Mouse (Mus musculus) CH12.LX (cell line): ENCODE measurements around the gene Fry. TPM values are rescaled to one million over a fixed set of nuclear protein-coding genes. Genes with fewer than 3 reads are reported as not detected.

Source experiments
- DNase-seq: peaks from one replicate; pipeline ENCODE4 v3.0.0-alpha.2; 2013; ENCODE audit errors: extremely low read depth
- H3K27ac ChIP-seq: 2 replicates; pipeline ENCODE4 v1.5.1; 2012; ENCODE audit warnings: low read depth, mild to moderate bottlenecking, control low read depth, moderate library complexity; ENCODE audit not compliant: insufficient read depth
- H3K27me3 ChIP-seq: replicated peaks from 2 replicates; pipeline ENCODE3; 2012; ENCODE audit warnings: inconsistent platforms
- H3K36me3 ChIP-seq, 2 experiments: replicated peaks in 1 of 2; 2 replicates each; pipeline versions ENCODE3 to v1.6.1; 2012; ENCODE audit warnings: inconsistent platforms in 1 of 2, low read length in 1 of 2, mild to moderate bottlenecking in 1 of 2, mixed read lengths in 1 of 2, moderate library complexity in 1 of 2; ENCODE audit not compliant: control insufficient read depth in 1 of 2, insufficient read depth in 1 of 2
- H3K4me1 ChIP-seq, 2 experiments: 2 replicates each; pipeline ENCODE4 v1.6.1; 2012; ENCODE audit warnings: inconsistent platforms in 1 of 2, moderate library complexity in 1 of 2; ENCODE audit not compliant: insufficient read depth in 2 of 2, control insufficient read depth in 1 of 2
- H3K4me2 ChIP-seq: 2 replicates; pipeline ENCODE4 v1.6.1; 2012; ENCODE audit warnings: low read depth, mild to moderate bottlenecking, control low read depth; ENCODE audit not compliant: poor library complexity, insufficient read depth, severe bottlenecking
- H3K4me3 ChIP-seq, 3 experiments: fragments of 150-350 bp in 1 of 3; sonication (generic) in 1 of 3; replicated peaks in 1 of 3; 2 replicates each; pipeline versions ENCODE3 to v1.5.1; 2011 to 2012; ENCODE audit warnings: low read depth in 2 of 3, low read length in 2 of 3, mild to moderate bottlenecking in 2 of 3, moderate library complexity in 2 of 3, control low read depth in 1 of 3, improper control_type of control experiment in 1 of 3, inconsistent platforms in 1 of 3, mixed read lengths in 1 of 3; ENCODE audit not compliant: poor library complexity in 1 of 3
- H3K79me2 ChIP-seq: replicated peaks from 2 replicates; pipeline ENCODE4 v1.6.1; 2012; ENCODE audit warnings: mild to moderate bottlenecking, moderate library complexity; ENCODE audit not compliant: control insufficient read depth, poor library complexity, insufficient read depth, severe bottlenecking; ENCODE audit errors: extremely low read depth
- H3K9ac ChIP-seq: 2 replicates; pipeline ENCODE4 v1.6.1; 2012; ENCODE audit warnings: low read depth, mild to moderate bottlenecking, control low read depth, moderate library complexity; ENCODE audit not compliant: insufficient read depth
- H3K9me3 ChIP-seq: replicated peaks from 2 replicates; pipeline ENCODE3; 2012; ENCODE audit warnings: low read length, inconsistent platforms, mixed read lengths
- CHD2 ChIP-seq: IDR thresholded peaks from 2 replicates; pipeline ENCODE4 v1.6.1; 2011; ENCODE audit warnings: low read length, improper control_type of control experiment
- E2F4 ChIP-seq: IDR thresholded peaks from 2 replicates; pipeline ENCODE4 v1.6.1; 2011; ENCODE audit warnings: low read depth, low read length, improper control_type of control experiment; ENCODE audit not compliant: insufficient replicate concordance
- ELF1 ChIP-seq: IDR thresholded peaks from 2 replicates; pipeline ENCODE4 v1.6.1; 2014; ENCODE audit warnings: low read depth, mild to moderate bottlenecking, inconsistent platforms, low read length, improper control_type of control experiment
- EP300 ChIP-seq: IDR thresholded peaks from 2 replicates; pipeline ENCODE4 v1.6.1; 2011; ENCODE audit warnings: low read length, improper control_type of control experiment
- ETS1 ChIP-seq: conservative IDR thresholded peaks from 2 replicates; pipeline ENCODE4 v1.6.1; 2012; ENCODE audit warnings: low read depth, mild to moderate bottlenecking, inconsistent platforms, low read length, improper control_type of control experiment, moderate library complexity
- HCFC1 ChIP-seq: IDR thresholded peaks from 2 replicates; pipeline ENCODE4 v1.6.1; 2012; ENCODE audit warnings: low read depth, mild to moderate bottlenecking, inconsistent platforms, low read length, improper control_type of control experiment
- JUN ChIP-seq: IDR thresholded peaks from 2 replicates; pipeline ENCODE4 v1.6.1; 2011; ENCODE audit warnings: low read depth, mild to moderate bottlenecking, low read length, improper control_type of control experiment, moderate library complexity; ENCODE audit not compliant: insufficient read depth
- JUND ChIP-seq: conservative IDR thresholded peaks from 2 replicates; pipeline ENCODE4 v1.6.1; 2011; ENCODE audit warnings: low read depth, low read length, improper control_type of control experiment
- KAT2A ChIP-seq: IDR thresholded peaks from 2 replicates; pipeline ENCODE4 v1.6.1; 2012; ENCODE audit warnings: low read length, improper control_type of control experiment, inconsistent platforms; ENCODE audit not compliant: insufficient replicate concordance
- MAX ChIP-seq: IDR thresholded peaks from 2 replicates; pipeline ENCODE4 v1.6.1; 2011; ENCODE audit warnings: low read length, improper control_type of control experiment
- MAZ ChIP-seq: IDR thresholded peaks from 2 replicates; pipeline ENCODE4 v1.6.1; 2012; ENCODE audit warnings: low read depth, mild to moderate bottlenecking, inconsistent platforms, low read length, improper control_type of control experiment, moderate library complexity
- MEF2A ChIP-seq: IDR thresholded peaks from 2 replicates; pipeline ENCODE4 v1.6.1; 2014; ENCODE audit warnings: low read depth, mild to moderate bottlenecking, inconsistent platforms, low read length, improper control_type of control experiment, borderline replicate concordance
- MXI1 ChIP-seq: IDR thresholded peaks from 2 replicates; pipeline ENCODE4 v1.6.1; 2011; ENCODE audit warnings: mild to moderate bottlenecking, low read depth, low read length, improper control_type of control experiment
- MYC ChIP-seq: IDR thresholded peaks from 2 replicates; pipeline ENCODE4 v1.6.1; 2011; ENCODE audit warnings: low read depth, mild to moderate bottlenecking, improper control_type of control experiment, low read length
- NELFE ChIP-seq: IDR thresholded peaks from 2 replicates; pipeline ENCODE4 v1.6.1; 2011; ENCODE audit warnings: low read depth, low read length, improper control_type of control experiment
- NRF1 ChIP-seq: IDR thresholded peaks from 2 replicates; pipeline ENCODE4 v1.6.1; 2014; ENCODE audit warnings: low read depth, mild to moderate bottlenecking, inconsistent platforms, low read length, improper control_type of control experiment, moderate library complexity
- RAD21 ChIP-seq: IDR thresholded peaks from 2 replicates; pipeline ENCODE4 v1.6.1; 2011; ENCODE audit warnings: low read depth, mild to moderate bottlenecking, low read length, improper control_type of control experiment, moderate library complexity
- USF1 ChIP-seq: IDR thresholded peaks from 2 replicates; pipeline ENCODE4 v1.6.1; 2014; ENCODE audit warnings: low read depth, mild to moderate bottlenecking, inconsistent platforms, low read length, improper control_type of control experiment
- ZC3H11A ChIP-seq: IDR thresholded peaks from 2 replicates; pipeline ENCODE4 v1.6.1; 2012; ENCODE audit warnings: low read depth, mild to moderate bottlenecking, inconsistent platforms, low read length, improper control_type of control experiment
- ZKSCAN1 ChIP-seq: IDR thresholded peaks from 2 replicates; pipeline ENCODE4 v1.6.1; 2012; ENCODE audit warnings: low read depth, inconsistent platforms, low read length, improper control_type of control experiment, borderline replicate concordance
- ZMIZ1 ChIP-seq: IDR thresholded peaks from 2 replicates; pipeline ENCODE4 v1.6.1; 2012; ENCODE audit warnings: low read depth, mild to moderate bottlenecking, inconsistent platforms, low read length, improper control_type of control experiment
- dilution Hi-C: fragments of 300-500 bp; cut with MboI; formaldehyde crosslinking; loops from 2 replicates; pipeline ENCODE4 v1.14.3; 2020; ENCODE audit warnings: low sequenced_read_pairs; ENCODE audit not compliant: extremely low pct_unique_long_range_greater_than_20kb, extremely low pct_ligation_motif_present
- in situ Hi-C: fragments of 300-500 bp; cut with MboI; formaldehyde crosslinking; loops from 3 replicates; pipeline ENCODE4 v1.14.3; 2019; ENCODE audit warnings: low sequenced_read_pairs, low pct_ligation_motif_present, low pct_unique_long_range_greater_than_20kb, mixed read lengths
- polyA plus RNA-seq: library from polyadenylated mRNA; unstranded; fragments of >175 nt; gene quantifications from 2 replicates; pipeline ENCODE4 v1.2.1, GENCODE M21; 2012; ENCODE audit warnings: low read depth; ENCODE audit not compliant: insufficient read length
- total RNA-seq, 2 experiments: library from RNA; depleted of rRNA; stranded (reverse); fragments of 300-350 nt in 1 of 2; fragments of >200 nt in 1 of 2; gene quantifications; 2 replicates each; pipeline ENCODE4 v1.2.3; 2012 to 2014

Gene Fry
- total and polyA plus RNA-seq, 3 experiments: 0.34 to 0.80 (median 0.34) TPM

DNA sequence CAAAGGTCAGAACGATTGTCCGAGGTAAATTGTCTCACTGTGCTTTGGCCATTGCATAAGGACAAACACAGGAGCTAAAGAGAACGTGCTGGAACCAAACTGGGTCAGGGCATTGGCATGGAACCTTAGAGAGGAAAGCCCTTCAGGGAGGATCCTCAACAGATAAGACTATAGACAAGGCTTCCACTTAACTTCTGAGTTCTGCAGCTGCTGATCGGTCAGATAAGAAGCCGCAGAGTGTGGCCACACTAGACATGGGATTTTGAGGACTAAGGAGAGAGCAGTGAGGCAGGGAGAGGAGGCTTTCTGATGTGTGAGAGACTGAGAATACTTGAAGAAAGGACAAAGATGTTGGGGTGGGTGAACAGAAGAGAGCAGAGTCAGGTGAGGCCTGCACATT, 214.4 kb downstream of the Fry start:
- Histone ChIP-seq H3K9ac (no peak overlapping the region), H3K36me3 (no peaks in the 10 kb centered on the region), H3K9me3 (peaks cover 46% of the 10 kb centered on the region), H3K79me2 (no peaks in the 10 kb centered on the region), H3K27me3 (no peaks in the 10 kb centered on the region), H3K27ac (no peak overlapping the region), H3K4me3 (no peak overlapping the region), H3K4me2 (no peak overlapping the region), H3K4me1 (no peaks in the 10 kb centered on the region)
- TF ChIP-seq ZC3H11A (no peak), MYC (no peak), ZMIZ1 (no peak), MAX (no peak), NRF1 (no peak), MEF2A (no peak), RAD21 (no peak), JUN (no peak)
- dilution Hi-C loops (no loop called here), in situ Hi-C loops (no loop called here)
- no peak for DNase-seq

DNA sequence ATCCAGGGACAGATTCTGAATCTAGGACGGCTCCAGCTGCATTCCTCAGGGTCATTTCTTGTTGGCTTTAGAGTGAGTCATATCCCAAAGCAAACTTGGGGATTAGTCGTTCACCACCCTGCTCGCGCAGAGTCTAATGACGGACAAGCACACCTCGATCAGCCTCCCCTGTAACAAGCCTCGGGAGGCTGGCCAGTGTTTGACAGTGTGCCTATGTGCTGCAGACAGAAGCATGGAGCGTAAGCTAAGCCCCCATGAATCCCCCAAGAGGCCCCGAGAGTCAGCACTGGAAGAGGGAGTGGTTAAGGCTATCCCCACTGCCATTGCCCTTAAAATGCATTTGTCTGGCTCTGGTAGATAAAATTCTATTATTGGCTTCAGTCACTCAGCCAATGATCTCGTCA, 214.9 kb downstream of the Fry start:
- Histone ChIP-seq H3K9ac (no peak overlapping the region), H3K36me3 (no peaks in the 10 kb centered on the region), H3K27me3 (no peaks in the 10 kb centered on the region), H3K27ac (no peak overlapping the region), H3K4me3 (no peak overlapping the region), H3K4me1 (no peaks in the 10 kb centered on the region), H3K79me2 (no peaks in the 10 kb centered on the region)
- DNase-seq: no peak
- in situ Hi-C loops: no loop called here
- no peak for TF ChIP-seq USF1
- TF ChIP-seq ELF1: no peak
- no peak for TF ChIP-seq HCFC1
- no peak for TF ChIP-seq CHD2
- no peak for TF ChIP-seq NRF1
- no peak for TF ChIP-seq ZKSCAN1
- TF ChIP-seq, all 38 proteins: peak for 0
- Histone ChIP-seq H3K9me3 (peaks cover 43% of the 10 kb centered on the region), H3K4me2 (no peak overlapping the region)
- dilution Hi-C loops: no loop called here

DNA sequence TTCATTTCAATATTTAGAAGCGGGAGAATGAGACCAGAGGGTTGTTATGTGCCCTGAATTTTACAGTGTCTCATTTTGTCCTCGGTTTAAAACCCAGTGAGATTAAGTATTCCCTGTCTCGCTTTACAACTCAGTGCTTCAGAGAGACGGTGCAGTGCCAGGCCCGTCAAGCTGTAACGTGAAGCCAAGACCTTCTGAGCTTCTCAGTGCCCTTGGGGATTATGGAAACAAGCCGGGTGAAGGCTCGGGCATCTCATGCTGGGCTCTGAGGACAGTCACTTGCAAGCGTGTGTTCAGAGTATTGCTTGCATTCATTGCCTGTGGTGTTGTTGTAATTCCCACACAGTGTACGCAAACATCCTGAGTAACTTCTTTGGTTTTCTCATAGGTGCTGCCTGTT, 218.0 kb downstream of the Fry start:
- Histone ChIP-seq H3K79me2 (no peaks in the 10 kb centered on the region), H3K4me3 (no peak overlapping the region), H3K36me3 (no peaks in the 10 kb centered on the region), H3K4me1 (no peaks in the 10 kb centered on the region), H3K4me2 (no peak overlapping the region), H3K9ac (no peak overlapping the region), H3K9me3 (peaks cover 38% of the 10 kb centered on the region), H3K27me3 (no peaks in the 10 kb centered on the region), H3K27ac (no peak overlapping the region)
- TF ChIP-seq ZC3H11A (no peak), ETS1 (no peak), ZMIZ1 (no peak), KAT2A (no peak), ELF1 (no peak), MEF2A (no peak), MXI1 (no peak), E2F4 (no peak), JUND (no peak), MAZ (no peak), EP300 (no peak), NELFE (no peak)
- DNase-seq: no peak
- dilution Hi-C loops (no loop called here), in situ Hi-C loops (no loop called here)
